Mouse (Mus musculus): ENCODE measurements around the gene Gm49373.
"Not testable (repeated sequence)": the region's sequence is repeated elsewhere in the genome, so short reads cannot be mapped to it uniquely, and the experiment has no call there.

The Gm49373 gene

GRCm38 (mm10) chr9:21072641-21073040, 255 bp downstream of the Gm49373 start:
- peak; percentile 44 for DNase-seq (ENCODE audit: low read depth)

- no peak for DNase-seq (ENCODE audit: low read depth)
Observed at GRCm38 (mm10) chr9:21067006-21067684, 5.8 kb downstream of the Gm49373 start, which contains the start of gene Zglp1. TSS of gene Zglp1 (minus strand) at chr9:21067093.

- DNase-seq (ENCODE audit: low read depth): no peak
Observed at GRCm38 (mm10) chr9:21062928-21063327, 10.0 kb downstream of the Gm49373 start.

GRCm38 (mm10) chr9:21051578-21051977, 21.3 kb downstream of the Gm49373 start:
- no peak for DNase-seq (ENCODE audit: low read depth)

GRCm38 (mm10) chr9:21045235-21045634, 27.7 kb downstream of the Gm49373 start:
- no peak for DNase-seq (ENCODE audit: low read depth)

- DNase-seq (ENCODE audit: low read depth): not testable (repeated sequence)
Observed at GRCm38 (mm10) chr9:21044785-21045184, 28.1 kb downstream of the Gm49373 start.

GRCm38 (mm10) chr9:21043563-21043962, 29.3 kb downstream of the Gm49373 start:
- DNase-seq (ENCODE audit: low read depth): no peak

GRCm38 (mm10) chr9:21041308-21041707, 31.6 kb downstream of the Gm49373 start:
- peak; percentile 74 for DNase-seq (ENCODE audit: low read depth)

GRCm38 (mm10) chr9:21039779-21040178, 33.1 kb downstream of the Gm49373 start:
- peak; percentile 19 for DNase-seq (ENCODE audit: low read depth)

GRCm38 (mm10) chr9:21037481-21037891, 35.4 kb downstream of the Gm49373 start:
- DNase-seq (ENCODE audit: low read depth): no peak

GRCm38 (mm10) chr9:21036666-21037065, 36.2 kb downstream of the Gm49373 start:
- DNase-seq (ENCODE audit: low read depth): no peak

GRCm38 (mm10) chr9:21036161-21036560, 36.7 kb downstream of the Gm49373 start:
- DNase-seq (ENCODE audit: low read depth): no peak

- no peak for DNase-seq (ENCODE audit: low read depth)
Observed at GRCm38 (mm10) chr9:21035586-21035985, 37.3 kb downstream of the Gm49373 start.

GRCm38 (mm10) chr9:21034481-21035085, 38.3 kb downstream of the Gm49373 start:
- DNase-seq (ENCODE audit: low read depth): no peak

GRCm38 (mm10) chr9:21033136-21033535, 39.8 kb downstream of the Gm49373 start:
- peak; percentile 89 for DNase-seq (ENCODE audit: low read depth)

GRCm38 (mm10) chr9:21032491-21032890, 40.4 kb downstream of the Gm49373 start:
- no peak for DNase-seq (ENCODE audit: low read depth)

- DNase-seq (ENCODE audit: low read depth): no peak
Observed at GRCm38 (mm10) chr9:21031896-21032351, 41.0 kb downstream of the Gm49373 start, which contains the start of gene Icam5. TSS of gene Icam5 (plus strand) at chr9:21032073.

GRCm38 (mm10) chr9:21031251-21031895, 41.5 kb downstream of the Gm49373 start:
- peak; percentile 86 for DNase-seq (ENCODE audit: low read depth)

GRCm38 (mm10) chr9:21030781-21031250, 42.1 kb downstream of the Gm49373 start:
- peak; percentile 99 for DNase-seq (ENCODE audit: low read depth)

GRCm38 (mm10) chr9:21030055-21030600, 42.8 kb downstream of the Gm49373 start:
- DNase-seq (ENCODE audit: low read depth): no peak

GRCm38 (mm10) chr9:21029291-21030054, 43.4 kb downstream of the Gm49373 start, which contains the start of gene Icam4:
TSS of gene Icam4 (plus strand) at chr9:21029373.
- DNase-seq (ENCODE audit: low read depth): peak; percentile 88

Measured in 416B (cell line).